Mouse (Mus musculus): ENCODE data around the gene Abcb1b. TPM values are rescaled to one million over a fixed set of nuclear protein-coding genes. Genes with fewer than 3 reads are reported as not detected.
"Not testable (repeated sequence)": the region's sequence is repeated elsewhere in the genome, so short reads cannot be mapped to it uniquely, and the experiment has no call there.

Gene Abcb1b
- polyA plus RNA-seq, 1 experiment = 13.3 TPM

GRCm38 (mm10) chr5:8819635-8820591 lies 22.0 kb downstream of the Abcb1b start:
- TF ChIP-seq POLR2A (IDR thresholded peaks at IDR 0.05; ENCODE audit: low read depth, low read length) (no peak), CTCF (IDR thresholded peaks at IDR 0.05; ENCODE audit: borderline replicate concordance, insufficient read depth, low read length) (no peak)
- Histone ChIP-seq H3K4me1 (ENCODE audit: control insufficient read depth, insufficient read depth, low read length) (no peaks in the 10 kb centered on the region; the same call in 1 of the 2 replicates), H3K27ac (ENCODE audit: insufficient read depth, low read length) (0 out of 2 replicates have a peak overlapping the region, but pooled peaks have one; percentile 14), H3K4me3 (ENCODE audit: insufficient read depth, low read length) (no peak overlapping the region; the same call in 1 of the 2 replicates)

GRCm38 (mm10) chr5:8820592-8821104 lies 22.7 kb downstream of the Abcb1b start:
- not testable (repeated sequence) for H3K4me3 ChIP-seq (ENCODE audit: insufficient read depth, low read length); H3K4me1 ChIP-seq (ENCODE audit: control insufficient read depth, insufficient read depth, low read length); H3K27ac ChIP-seq (ENCODE audit: insufficient read depth, low read length)

GRCm38 (mm10) chr5:8838661-8839438 lies 40.9 kb downstream of the Abcb1b start:
- Histone ChIP-seq H3K4me3 (ENCODE audit: insufficient read depth, low read length) (no peak overlapping the region), H3K4me1 (ENCODE audit: control insufficient read depth, insufficient read depth, low read length) (no peaks in the 10 kb centered on the region), H3K27ac (ENCODE audit: insufficient read depth, low read length) (no peak overlapping the region)
- TF ChIP-seq CTCF (IDR thresholded peaks at IDR 0.05; ENCODE audit: borderline replicate concordance, insufficient read depth, low read length) (no peak), POLR2A (IDR thresholded peaks at IDR 0.05; ENCODE audit: low read depth, low read length) (no peak)

GRCm38 (mm10) chr5:8839651-8840050 lies 41.7 kb downstream of the Abcb1b start:
- Histone ChIP-seq H3K4me3 (ENCODE audit: insufficient read depth, low read length) (no peak overlapping the region), H3K27ac (ENCODE audit: insufficient read depth, low read length) (no peak overlapping the region), H3K4me1 (ENCODE audit: control insufficient read depth, insufficient read depth, low read length) (no peaks in the 10 kb centered on the region)
- TF ChIP-seq CTCF (IDR thresholded peaks at IDR 0.05; ENCODE audit: borderline replicate concordance, insufficient read depth, low read length) (no peak), POLR2A (IDR thresholded peaks at IDR 0.05; ENCODE audit: low read depth, low read length) (no peak)

GRCm38 (mm10) chr5:8840887-8841286 lies 42.9 kb downstream of the Abcb1b start:
- H3K27ac ChIP-seq (ENCODE audit: insufficient read depth, low read length) = no peak overlapping the region
- TF ChIP-seq POLR2A (IDR thresholded peaks at IDR 0.05; ENCODE audit: low read depth, low read length) (no peak), CTCF (IDR thresholded peaks at IDR 0.05; ENCODE audit: borderline replicate concordance, insufficient read depth, low read length) (peak; percentile 36; the same call in 1 of the 2 replicates)
- no peaks in the 10 kb centered on the region for H3K4me1 ChIP-seq (ENCODE audit: control insufficient read depth, insufficient read depth, low read length)

GRCm38 (mm10) chr5:8842815-8843214 lies 44.9 kb downstream of the Abcb1b start:
- Histone ChIP-seq H3K4me1 (ENCODE audit: control insufficient read depth, insufficient read depth, low read length) (no peaks in the 10 kb centered on the region), H3K4me3 (ENCODE audit: insufficient read depth, low read length) (no peak overlapping the region), H3K27ac (ENCODE audit: insufficient read depth, low read length) (no peak overlapping the region)
- no peak for TF ChIP-seq POLR2A (IDR thresholded peaks at IDR 0.05; ENCODE audit: low read depth, low read length)
- TF ChIP-seq CTCF (IDR thresholded peaks at IDR 0.05; ENCODE audit: borderline replicate concordance, insufficient read depth, low read length) = no peak

More at GRCm38 (mm10) chr5:8840887-8841286, 42.9 kb downstream of the Abcb1b start:
- no peak overlapping the region for H3K4me3 ChIP-seq (ENCODE audit: insufficient read depth, low read length)

GRCm38 (mm10) chr5:8848607-8849575 lies 50.9 kb downstream of the Abcb1b start:
- H3K4me3 ChIP-seq (ENCODE audit: insufficient read depth, low read length); H3K4me1 ChIP-seq (ENCODE audit: control insufficient read depth, insufficient read depth, low read length); H3K27ac ChIP-seq (ENCODE audit: insufficient read depth, low read length): not testable (repeated sequence)

- no peaks in the 10 kb centered on the region for H3K4me1 ChIP-seq (ENCODE audit: control insufficient read depth, insufficient read depth, low read length)
- no peak for TF ChIP-seq CTCF (IDR thresholded peaks at IDR 0.05; ENCODE audit: borderline replicate concordance, insufficient read depth, low read length)
- TF ChIP-seq POLR2A (IDR thresholded peaks at IDR 0.05; ENCODE audit: low read depth, low read length) = no peak
- no peak overlapping the region for H3K4me3 ChIP-seq (ENCODE audit: insufficient read depth, low read length)
- no peak overlapping the region for H3K27ac ChIP-seq (ENCODE audit: insufficient read depth, low read length)
These were observed 52.9 kb downstream of the Abcb1b start for GRCm38 (mm10) chr5:8850851-8851250.

- Histone ChIP-seq H3K27ac (ENCODE audit: insufficient read depth, low read length) (no peak overlapping the region), H3K4me3 (ENCODE audit: insufficient read depth, low read length) (no peak overlapping the region), H3K4me1 (ENCODE audit: control insufficient read depth, insufficient read depth, low read length) (no peaks in the 10 kb centered on the region)
- TF ChIP-seq POLR2A (IDR thresholded peaks at IDR 0.05; ENCODE audit: low read depth, low read length) (no peak), CTCF (IDR thresholded peaks at IDR 0.05; ENCODE audit: borderline replicate concordance, insufficient read depth, low read length) (no peak)
These were observed 59.3 kb downstream of the Abcb1b start for GRCm38 (mm10) chr5:8857201-8857600.
